Mouse (Mus musculus): ENCODE measurements around the gene Rpa1. TPM values are rescaled to one million over a fixed set of nuclear protein-coding genes. Genes with fewer than 3 reads are reported as not detected.

Rpa1 gene
- polyA plus RNA-seq, 1 experiment from 2014 or later = 78.6 TPM

DNA sequence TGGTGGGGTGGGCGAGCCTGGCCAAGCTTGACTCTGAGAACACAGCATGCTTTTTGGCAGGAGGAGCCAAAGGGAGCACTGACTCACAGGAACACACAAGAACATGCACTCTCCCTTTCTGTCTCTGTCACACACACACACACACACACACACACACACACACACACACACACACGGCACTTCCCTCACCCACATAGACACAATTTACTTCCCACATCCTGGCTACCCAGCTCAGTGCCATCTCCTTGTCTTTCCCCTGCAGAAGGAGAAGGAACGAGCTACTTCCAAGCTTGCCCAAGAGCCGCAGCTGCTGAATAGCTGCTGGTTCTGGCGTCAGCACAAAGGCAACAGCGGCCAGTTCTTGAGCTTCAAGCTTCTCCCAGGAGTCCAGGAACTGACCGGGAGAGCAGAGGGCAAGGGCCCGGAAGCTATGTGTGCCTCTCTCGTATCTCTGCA lies 80.3 kb downstream of the Rpa1 start:
- Histone ChIP-seq H3K27ac (ENCODE audit: low read length) (no peak overlapping the region), H3K9ac (ENCODE audit: low read depth, low read length) (peak overlapping the region; percentile 24; the same call in 1 of the 2 replicates), H3K9me3 (replicated peaks; ENCODE audit: control insufficient read depth, low read length) (no peaks in the 10 kb centered on the region), H3K36me3 (ENCODE audit: control insufficient read depth, insufficient read depth) (no peaks in the 10 kb centered on the region), H3K4me1 (ENCODE audit: control insufficient read depth, low read depth, low read length) (peaks cover 29% of the 10 kb centered on the region), H3K4me2 (ENCODE audit: low read depth, low read length) (no peak overlapping the region), H3K4me3 (ENCODE audit: low read depth, low read length) (no peak overlapping the region), H3K27me3 (ENCODE audit: control insufficient read depth, insufficient read depth, low read depth, low read length) (no peaks in the 10 kb centered on the region)
- no peak for ATAC-seq (ENCODE audit: low read depth)
- WGBS (ENCODE audit: insufficient replicate concordance) = 56% methylated on average over 9 of the region's 9 CpGs

DNA sequence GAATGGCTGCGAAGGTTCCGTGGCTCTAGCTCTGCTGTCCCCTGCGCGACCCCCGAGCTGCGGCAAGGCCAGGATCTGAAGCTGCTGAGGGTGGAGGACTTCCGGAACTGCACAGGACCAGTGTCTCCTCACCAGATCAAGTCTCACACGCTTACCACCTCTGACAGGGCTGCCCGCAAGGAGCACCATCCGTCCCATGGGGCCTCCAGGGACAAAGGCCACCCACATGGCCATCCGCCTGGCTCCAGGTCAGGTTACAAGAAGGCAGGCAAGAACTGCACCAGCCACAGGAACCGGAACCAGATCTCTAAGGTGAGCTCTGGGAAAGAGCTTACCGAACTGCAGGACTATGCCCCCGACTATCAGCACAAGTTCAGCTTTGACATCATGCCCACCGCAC lies 82.6 kb downstream of the Rpa1 start:
- Histone ChIP-seq H3K9ac (ENCODE audit: low read depth, low read length) (no peak overlapping the region), H3K9me3 (replicated peaks; ENCODE audit: control insufficient read depth, low read length) (no peaks in the 10 kb centered on the region), H3K36me3 (ENCODE audit: control insufficient read depth, insufficient read depth) (no peaks in the 10 kb centered on the region), H3K4me2 (ENCODE audit: low read depth, low read length) (no peak overlapping the region), H3K4me3 (ENCODE audit: low read depth, low read length) (no peak overlapping the region), H3K27me3 (ENCODE audit: control insufficient read depth, insufficient read depth, low read depth, low read length) (no peaks in the 10 kb centered on the region), H3K4me1 (ENCODE audit: control insufficient read depth, low read depth, low read length) (peaks cover 32% of the 10 kb centered on the region), H3K27ac (ENCODE audit: low read length) (no peak overlapping the region)
- ATAC-seq (ENCODE audit: low read depth) = no peak
- 78% methylated on average over 15 of the region's 15 CpGs for WGBS (ENCODE audit: insufficient replicate concordance)

DNA sequence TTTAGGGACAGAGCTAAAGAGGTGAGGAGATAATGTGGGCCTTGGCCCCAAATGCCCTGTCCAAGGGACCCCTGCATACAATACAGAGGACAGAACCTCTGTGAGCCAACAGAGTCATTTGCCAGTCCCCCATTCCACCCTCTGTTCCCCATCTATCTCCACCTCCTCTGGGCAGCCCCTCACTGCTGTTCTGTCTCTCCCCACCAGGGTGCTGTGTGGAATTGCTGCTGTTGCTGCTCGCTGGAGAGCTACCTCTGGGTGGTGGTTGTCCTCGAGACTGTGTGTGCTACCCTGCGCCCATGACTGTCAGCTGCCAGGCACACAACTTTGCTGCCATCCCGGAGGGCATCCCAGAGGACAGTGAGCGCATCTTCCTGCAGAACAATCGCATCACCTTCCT lies 83.6 kb downstream of the Rpa1 start:
- Histone ChIP-seq H3K4me3 (ENCODE audit: low read depth, low read length) (no peak overlapping the region), H3K4me1 (ENCODE audit: control insufficient read depth, low read depth, low read length) (peaks cover 22% of the 10 kb centered on the region), H3K27ac (ENCODE audit: low read length) (no peak overlapping the region), H3K4me2 (ENCODE audit: low read depth, low read length) (no peak overlapping the region), H3K36me3 (ENCODE audit: control insufficient read depth, insufficient read depth) (no peaks in the 10 kb centered on the region), H3K27me3 (ENCODE audit: control insufficient read depth, insufficient read depth, low read depth, low read length) (no peaks in the 10 kb centered on the region), H3K9me3 (replicated peaks; ENCODE audit: control insufficient read depth, low read length) (no peaks in the 10 kb centered on the region), H3K9ac (ENCODE audit: low read depth, low read length) (no peak overlapping the region)
- WGBS (ENCODE audit: insufficient replicate concordance) = 69% methylated on average over 6 of the region's 6 CpGs
- ATAC-seq (ENCODE audit: low read depth) = no peak

DNA sequence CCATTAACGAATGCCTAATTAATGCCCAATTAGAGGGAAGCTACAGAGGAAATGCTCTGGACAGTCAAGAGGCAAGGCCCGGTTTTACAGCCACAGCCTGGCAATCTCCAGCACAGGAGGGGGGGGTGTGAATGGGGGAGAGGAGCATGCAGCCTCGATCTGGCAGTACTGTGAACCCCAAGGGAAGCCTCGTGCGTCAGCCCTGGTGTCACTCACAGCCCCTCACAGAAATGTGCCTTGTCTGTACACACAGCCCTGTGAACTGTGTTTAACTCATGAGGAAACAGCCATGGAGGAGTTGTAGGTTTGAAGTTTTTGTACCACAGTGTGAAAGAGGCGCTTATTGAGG lies 84.2 kb downstream of the Rpa1 start:
- Histone ChIP-seq H3K36me3 (ENCODE audit: control insufficient read depth, insufficient read depth) (no peaks in the 10 kb centered on the region), H3K27ac (ENCODE audit: low read length) (no peak overlapping the region), H3K4me3 (ENCODE audit: low read depth, low read length) (no peak overlapping the region), H3K27me3 (ENCODE audit: control insufficient read depth, insufficient read depth, low read depth, low read length) (no peaks in the 10 kb centered on the region), H3K9ac (ENCODE audit: low read depth, low read length) (no peak overlapping the region), H3K4me2 (ENCODE audit: low read depth, low read length) (no peak overlapping the region), H3K4me1 (ENCODE audit: control insufficient read depth, low read depth, low read length) (peaks cover 17% of the 10 kb centered on the region), H3K9me3 (replicated peaks; ENCODE audit: control insufficient read depth, low read length) (no peaks in the 10 kb centered on the region)
- 57% methylated on average over 6 of the region's 6 CpGs for WGBS (ENCODE audit: insufficient replicate concordance)
- no peak for ATAC-seq (ENCODE audit: low read depth)

DNA sequence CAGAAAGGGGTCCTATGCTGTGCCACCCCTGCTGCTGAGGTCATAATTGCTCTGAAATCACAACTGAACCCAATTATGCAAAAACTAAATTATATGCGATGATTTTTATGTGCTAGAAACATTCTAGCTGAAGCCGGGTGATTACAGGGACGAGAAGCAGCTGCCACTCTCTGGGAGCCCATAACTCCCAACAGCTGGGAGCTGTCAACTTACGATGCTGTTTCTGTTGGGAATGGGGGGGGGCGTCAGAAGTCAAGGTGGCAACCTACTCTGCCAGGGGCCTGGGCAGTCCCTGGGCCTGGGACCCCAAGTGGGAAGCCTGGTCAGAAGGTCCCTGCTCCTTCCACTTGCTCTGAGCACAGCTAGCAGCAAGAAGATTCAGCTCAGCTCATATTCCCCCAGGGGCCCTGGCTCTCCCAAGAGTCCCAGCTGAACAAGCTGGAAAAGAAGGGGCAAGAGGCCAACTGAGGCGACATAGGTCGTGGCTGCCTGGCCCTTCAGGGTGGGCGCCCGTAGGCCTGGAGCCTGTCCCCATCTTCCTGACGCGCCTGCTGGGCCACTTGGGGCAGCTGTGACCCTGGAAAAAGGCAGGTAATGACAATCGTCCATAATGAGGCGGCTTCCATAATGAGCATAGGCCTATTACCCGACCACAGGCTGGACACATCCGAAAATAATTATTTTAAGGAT lies 84.7 kb downstream of the Rpa1 start:
- no peak for ATAC-seq (ENCODE audit: low read depth)
- no peak overlapping the region for H3K4me3 ChIP-seq (ENCODE audit: low read depth, low read length)
- H3K4me2 ChIP-seq (ENCODE audit: low read depth, low read length) = no peak overlapping the region
- WGBS (ENCODE audit: insufficient replicate concordance) = 80% methylated on average over 15 of the region's 15 CpGs
- no peaks in the 10 kb centered on the region for H3K27me3 ChIP-seq (ENCODE audit: control insufficient read depth, insufficient read depth, low read depth, low read length)
- H3K9me3 ChIP-seq (replicated peaks; ENCODE audit: control insufficient read depth, low read length) = no peaks in the 10 kb centered on the region
- H3K4me1 ChIP-seq (ENCODE audit: control insufficient read depth, low read depth, low read length) = peaks cover 14% of the 10 kb centered on the region
- no peak overlapping the region for H3K9ac ChIP-seq (ENCODE audit: low read depth, low read length)
- H3K36me3 ChIP-seq (ENCODE audit: control insufficient read depth, insufficient read depth) = no peaks in the 10 kb centered on the region
- no peak overlapping the region for H3K27ac ChIP-seq (ENCODE audit: low read length)

DNA sequence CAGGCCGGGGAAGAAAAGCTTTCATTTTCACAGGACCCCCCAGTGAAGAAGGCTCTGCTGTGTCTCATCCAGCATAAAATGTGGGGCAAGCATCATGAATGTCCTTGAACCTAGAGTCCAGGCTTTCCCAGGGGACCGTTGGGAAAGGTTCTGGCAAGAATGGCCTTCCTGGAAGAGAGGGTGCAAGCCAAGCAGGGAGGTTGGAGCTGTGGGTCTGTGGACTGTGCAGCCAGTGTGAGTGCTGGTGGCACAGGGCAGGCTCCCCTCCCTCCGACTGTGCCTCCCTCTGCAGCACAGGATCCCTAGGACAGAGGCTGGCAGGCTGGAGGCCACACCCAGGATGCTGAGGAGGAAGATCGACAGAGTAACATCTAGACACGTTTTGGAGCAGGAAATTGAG lies 85.3 kb downstream of the Rpa1 start:
- Histone ChIP-seq H3K36me3 (ENCODE audit: control insufficient read depth, insufficient read depth) (no peaks in the 10 kb centered on the region), H3K4me1 (ENCODE audit: control insufficient read depth, low read depth, low read length) (peaks cover 14% of the 10 kb centered on the region), H3K4me2 (ENCODE audit: low read depth, low read length) (no peak overlapping the region), H3K27me3 (ENCODE audit: control insufficient read depth, insufficient read depth, low read depth, low read length) (no peaks in the 10 kb centered on the region), H3K27ac (ENCODE audit: low read length) (no peak overlapping the region), H3K9ac (ENCODE audit: low read depth, low read length) (no peak overlapping the region), H3K4me3 (ENCODE audit: low read depth, low read length) (no peak overlapping the region), H3K9me3 (replicated peaks; ENCODE audit: control insufficient read depth, low read length) (no peaks in the 10 kb centered on the region)
- WGBS (ENCODE audit: insufficient replicate concordance) = 36% methylated on average over 5 of the region's 5 CpGs
- ATAC-seq (ENCODE audit: low read depth) = no peak

DNA sequence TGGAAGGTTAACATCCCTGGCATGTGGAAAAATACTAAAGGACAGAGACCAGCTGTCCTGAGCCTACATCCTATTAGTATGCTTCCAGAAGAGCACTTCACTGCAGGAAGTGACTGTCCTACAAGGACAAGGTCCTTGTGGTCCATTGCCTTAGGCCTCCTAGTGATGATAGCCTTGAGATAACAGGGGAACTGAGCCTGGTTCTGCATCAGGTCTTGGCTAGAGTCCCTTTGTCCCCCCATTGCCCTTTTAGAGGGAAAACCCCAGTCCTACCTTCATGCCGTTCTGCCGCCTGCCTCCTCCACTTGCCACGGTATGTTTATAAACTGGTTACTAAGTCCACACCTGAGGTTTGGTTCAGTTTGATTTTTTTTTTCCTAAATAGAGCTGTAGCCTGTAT lies 85.9 kb downstream of the Rpa1 start:
- no peaks in the 10 kb centered on the region for H3K27me3 ChIP-seq (ENCODE audit: control insufficient read depth, insufficient read depth, low read depth, low read length)
- no peak overlapping the region for H3K4me2 ChIP-seq (ENCODE audit: low read depth, low read length)
- no peaks in the 10 kb centered on the region for H3K9me3 ChIP-seq (replicated peaks; ENCODE audit: control insufficient read depth, low read length)
- 75% methylated on average over 3 of the region's 3 CpGs for WGBS (ENCODE audit: insufficient replicate concordance)
- no peak overlapping the region for H3K27ac ChIP-seq (ENCODE audit: low read length)
- no peaks in the 10 kb centered on the region for H3K36me3 ChIP-seq (ENCODE audit: control insufficient read depth, insufficient read depth)
- ATAC-seq (ENCODE audit: low read depth) = no peak
- H3K4me3 ChIP-seq (ENCODE audit: low read depth, low read length) = no peak overlapping the region
- H3K9ac ChIP-seq (ENCODE audit: low read depth, low read length) = no peak overlapping the region
- peaks cover 14% of the 10 kb centered on the region for H3K4me1 ChIP-seq (ENCODE audit: control insufficient read depth, low read depth, low read length)

DNA sequence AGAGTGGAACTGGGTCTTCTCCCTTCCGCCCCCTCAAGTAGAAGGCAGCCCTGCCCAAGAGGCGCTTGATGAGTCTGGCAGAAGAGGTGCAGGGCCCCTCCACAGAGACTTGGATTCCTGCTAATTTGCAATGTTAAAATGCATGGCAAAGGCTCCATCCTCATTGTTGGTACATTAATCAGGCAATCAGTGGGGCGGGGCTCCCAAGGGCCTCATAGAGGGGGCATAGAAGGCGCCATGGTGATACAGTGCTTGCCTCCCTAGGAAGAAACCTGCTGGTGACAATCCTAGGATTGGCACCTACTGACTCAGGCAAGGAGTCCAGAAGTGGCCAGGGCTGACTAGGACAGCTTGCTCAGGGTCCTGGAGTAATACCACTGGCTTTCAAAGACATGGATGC lies 86.4 kb downstream of the Rpa1 start:
- Histone ChIP-seq H3K4me1 (ENCODE audit: control insufficient read depth, low read depth, low read length) (peaks cover 14% of the 10 kb centered on the region), H3K4me2 (ENCODE audit: low read depth, low read length) (no peak overlapping the region), H3K27me3 (ENCODE audit: control insufficient read depth, insufficient read depth, low read depth, low read length) (no peaks in the 10 kb centered on the region), H3K4me3 (ENCODE audit: low read depth, low read length) (no peak overlapping the region), H3K27ac (ENCODE audit: low read length) (no peak overlapping the region), H3K36me3 (ENCODE audit: control insufficient read depth, insufficient read depth) (no peaks in the 10 kb centered on the region), H3K9ac (ENCODE audit: low read depth, low read length) (no peak overlapping the region), H3K9me3 (replicated peaks; ENCODE audit: control insufficient read depth, low read length) (no peaks in the 10 kb centered on the region)
- 74% methylated on average over 4 of the region's 4 CpGs for WGBS (ENCODE audit: insufficient replicate concordance)
- no peak for ATAC-seq (ENCODE audit: low read depth)

DNA sequence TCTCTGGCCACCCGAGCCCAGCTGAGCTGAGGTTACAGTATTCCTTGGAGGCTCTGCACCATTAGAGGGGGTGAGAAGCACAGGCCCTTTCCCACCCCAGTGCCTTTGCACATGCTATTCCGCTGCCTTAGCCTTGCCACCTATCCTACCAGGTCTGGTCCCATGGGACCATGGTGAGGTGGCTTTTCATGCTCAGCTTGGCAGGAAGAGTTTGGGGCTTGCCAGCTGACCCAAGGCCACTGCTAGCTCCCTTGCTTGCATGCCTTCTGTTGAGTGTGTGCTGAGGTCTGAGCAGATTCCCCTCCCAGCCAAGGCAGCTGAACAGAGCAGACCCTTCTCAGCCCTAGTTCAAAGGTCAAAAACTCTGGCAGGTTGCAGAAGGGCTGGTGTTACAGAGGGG lies 87.1 kb downstream of the Rpa1 start:
- no peak overlapping the region for H3K4me3 ChIP-seq (ENCODE audit: low read depth, low read length)
- no peaks in the 10 kb centered on the region for H3K9me3 ChIP-seq (replicated peaks; ENCODE audit: control insufficient read depth, low read length)
- 72% methylated on average over 2 of the region's 2 CpGs for WGBS (ENCODE audit: insufficient replicate concordance)
- no peak for ATAC-seq (ENCODE audit: low read depth)
- no peak overlapping the region for H3K9ac ChIP-seq (ENCODE audit: low read depth, low read length)
- H3K4me1 ChIP-seq (ENCODE audit: control insufficient read depth, low read depth, low read length) = peaks cover 14% of the 10 kb centered on the region
- H3K4me2 ChIP-seq (ENCODE audit: low read depth, low read length) = no peak overlapping the region
- H3K27me3 ChIP-seq (ENCODE audit: control insufficient read depth, insufficient read depth, low read depth, low read length) = no peaks in the 10 kb centered on the region
- no peaks in the 10 kb centered on the region for H3K36me3 ChIP-seq (ENCODE audit: control insufficient read depth, insufficient read depth)
- H3K27ac ChIP-seq (ENCODE audit: low read length) = no peak overlapping the region

Measured in liver, embryonic 16.5 days (tissue).